Mouse (Mus musculus) CH12.LX (cell line): ENCODE measurements around the gene Zg16.

ENCODE experiments used
- CTCF ChIP-seq, 2 experiments: IDR thresholded peaks in 1 of 2; conservative IDR thresholded peaks in 1 of 2; 2 replicates each; pipeline ENCODE4 v1.5.1; 2011 to 2012; ENCODE audit warnings: low read depth in 2 of 2, low read length in 2 of 2, improper control_type of control experiment in 1 of 2, inconsistent platforms in 1 of 2, mild to moderate bottlenecking in 1 of 2, moderate library complexity in 1 of 2
- EP300 ChIP-seq: IDR thresholded peaks from 2 replicates; pipeline ENCODE4 v1.6.1; 2011; ENCODE audit warnings: low read length, improper control_type of control experiment
- MXI1 ChIP-seq: IDR thresholded peaks from 2 replicates; pipeline ENCODE4 v1.6.1; 2011; ENCODE audit warnings: mild to moderate bottlenecking, low read depth, low read length, improper control_type of control experiment
- POLR2A ChIP-seq: IDR thresholded peaks from 2 replicates; pipeline ENCODE4 v1.6.1; 2011; ENCODE audit warnings: low read depth, mild to moderate bottlenecking, improper control_type of control experiment, low read length

- no peak for TF ChIP-seq CTCF (conservative IDR thresholded peaks at IDR 0.05 in 1 of 2, IDR thresholded peaks at IDR 0.05 in 1 of 2; ENCODE audit: low read depth in 2 of 2, low read length in 2 of 2)
- no peak for TF ChIP-seq EP300
- TF ChIP-seq POLR2A = no peak
- TF ChIP-seq MXI1 = no peak
Measured at GRCm38 (mm10) chr7:127020031-127020430, 67.1 kb downstream of the Zg16 start.
